Mouse (Mus musculus): ENCODE results near the gene Mrgprd. TPM values are rescaled to one million over a fixed set of nuclear protein-coding genes. Genes with fewer than 3 reads are reported as not detected.

Mrgprd gene
- polyA plus RNA-seq, 1 experiment = not detected

- TF ChIP-seq REST (IDR thresholded peaks at IDR 0.05; ENCODE audit: insufficient read depth, insufficient read length) (no peak), SRF (IDR thresholded peaks at IDR 0.05; ENCODE audit: control insufficient read depth, insufficient read length, low read depth) (no peak), MYOG (IDR thresholded peaks at IDR 0.05; ENCODE audit: control insufficient read depth in 1 of 3, insufficient read depth in 1 of 3, insufficient read length in 2 of 3, low read depth in 2 of 3) (no peak), POLR2AphosphoS2 (IDR thresholded peaks at IDR 0.05; ENCODE audit: insufficient read length, low read depth) (no peak), USF1 (IDR thresholded peaks at IDR 0.05; ENCODE audit: low read depth) (no peak), E2F4 (IDR thresholded peaks at IDR 0.05; ENCODE audit: insufficient read depth) (no peak), TCF3 (IDR thresholded peaks at IDR 0.05; ENCODE audit: insufficient read length, low read depth) (no peak), CEBPB (IDR thresholded peaks at IDR 0.05; ENCODE audit: insufficient read depth, poor library complexity, severe bottlenecking) (no peak), TCF12 (IDR thresholded peaks at IDR 0.05; ENCODE audit: insufficient read depth, poor library complexity, severe bottlenecking) (no peak), POLR2A (IDR thresholded peaks at IDR 0.05; ENCODE audit: insufficient read length, low read depth) (no peak), MAX (IDR thresholded peaks at IDR 0.05; ENCODE audit: low read depth) (no peak), MYOD1 (IDR thresholded peaks at IDR 0.05; ENCODE audit: control insufficient read depth in 1 of 3, insufficient read length in 2 of 3, low read depth in 2 of 3) (no peak)
- H3K36me3 ChIP-seq (ENCODE audit: control insufficient read depth, insufficient read depth) = no peaks in the 10 kb centered on the region
- no peak overlapping the region for H3ac ChIP-seq (ENCODE audit: control insufficient read depth, insufficient read length)
- no peak overlapping the region for H3K4me3 ChIP-seq
- H3K27me3 ChIP-seq (ENCODE audit: control insufficient read depth, insufficient read depth, insufficient read length) = no peaks in the 10 kb centered on the region
- no peak overlapping the region for H3K4me2 ChIP-seq (ENCODE audit: low read depth)
- no peaks in the 10 kb centered on the region for H3K79me2 ChIP-seq (ENCODE audit: control insufficient read depth, insufficient read depth)
Measured at GRCm38 (mm10) chr7:145310526-145310925, 4.1 kb upstream of the Mrgprd start.

- Histone ChIP-seq H3K4me2 (ENCODE audit: low read depth) (peak overlapping the region; percentile 1), H3K4me3 (no peak overlapping the region), H3K36me3 (ENCODE audit: control insufficient read depth, insufficient read depth) (no peaks in the 10 kb centered on the region), H3K79me2 (ENCODE audit: control insufficient read depth, insufficient read depth) (no peaks in the 10 kb centered on the region), H3ac (ENCODE audit: control insufficient read depth, insufficient read length) (no peak overlapping the region), H3K27me3 (ENCODE audit: control insufficient read depth, insufficient read depth, insufficient read length) (no peaks in the 10 kb centered on the region)
- TF ChIP-seq MYOD1 (IDR thresholded peaks at IDR 0.05; ENCODE audit: control insufficient read depth in 1 of 3, insufficient read length in 2 of 3, low read depth in 2 of 3) (no peak), MYOG (IDR thresholded peaks at IDR 0.05; ENCODE audit: control insufficient read depth in 1 of 3, insufficient read depth in 1 of 3, insufficient read length in 2 of 3, low read depth in 2 of 3) (no peak), REST (IDR thresholded peaks at IDR 0.05; ENCODE audit: insufficient read depth, insufficient read length) (no peak), MAX (IDR thresholded peaks at IDR 0.05; ENCODE audit: low read depth) (no peak), POLR2A (IDR thresholded peaks at IDR 0.05; ENCODE audit: insufficient read length, low read depth) (no peak), CEBPB (IDR thresholded peaks at IDR 0.05; ENCODE audit: insufficient read depth, poor library complexity, severe bottlenecking) (no peak), POLR2AphosphoS2 (IDR thresholded peaks at IDR 0.05; ENCODE audit: insufficient read length, low read depth) (no peak), TCF12 (IDR thresholded peaks at IDR 0.05; ENCODE audit: insufficient read depth, poor library complexity, severe bottlenecking) (no peak), USF1 (IDR thresholded peaks at IDR 0.05; ENCODE audit: low read depth) (no peak), E2F4 (IDR thresholded peaks at IDR 0.05; ENCODE audit: insufficient read depth) (no peak), SRF (IDR thresholded peaks at IDR 0.05; ENCODE audit: control insufficient read depth, insufficient read length, low read depth) (no peak), TCF3 (IDR thresholded peaks at IDR 0.05; ENCODE audit: insufficient read length, low read depth) (no peak)
Measured at GRCm38 (mm10) chr7:145312137-145312536, 2.5 kb upstream of the Mrgprd start.

- H3K27me3 ChIP-seq (ENCODE audit: control insufficient read depth, insufficient read depth, insufficient read length) = no peaks in the 10 kb centered on the region
- no peaks in the 10 kb centered on the region for H3K36me3 ChIP-seq (ENCODE audit: control insufficient read depth, insufficient read depth)
- H3K4me3 ChIP-seq = no peak overlapping the region
- H3K79me2 ChIP-seq (ENCODE audit: control insufficient read depth, insufficient read depth) = no peaks in the 10 kb centered on the region
- H3ac ChIP-seq (ENCODE audit: control insufficient read depth, insufficient read length) = no peak overlapping the region
- TF ChIP-seq E2F4 (IDR thresholded peaks at IDR 0.05; ENCODE audit: insufficient read depth) = no peak
- TF ChIP-seq SRF (IDR thresholded peaks at IDR 0.05; ENCODE audit: control insufficient read depth, insufficient read length, low read depth) = no peak
- TF ChIP-seq CEBPB (IDR thresholded peaks at IDR 0.05; ENCODE audit: insufficient read depth, poor library complexity, severe bottlenecking) = no peak
- TF ChIP-seq POLR2AphosphoS2 (IDR thresholded peaks at IDR 0.05; ENCODE audit: insufficient read length, low read depth) = no peak
- no peak for TF ChIP-seq POLR2A (IDR thresholded peaks at IDR 0.05; ENCODE audit: insufficient read length, low read depth)
- TF ChIP-seq TCF3 (IDR thresholded peaks at IDR 0.05; ENCODE audit: insufficient read length, low read depth) = peak; percentile 65
- TF ChIP-seq REST (IDR thresholded peaks at IDR 0.05; ENCODE audit: insufficient read depth, insufficient read length) = no peak
- peak; percentile 34 for TF ChIP-seq MAX (IDR thresholded peaks at IDR 0.05; ENCODE audit: low read depth)
- TF ChIP-seq MYOD1 (IDR thresholded peaks at IDR 0.05; ENCODE audit: control insufficient read depth in 1 of 3, insufficient read length in 2 of 3, low read depth in 2 of 3) = peak; percentile 65 to 94 (median 93)
- peak; percentile 82 to 97 (median 93) for TF ChIP-seq MYOG (IDR thresholded peaks at IDR 0.05; ENCODE audit: control insufficient read depth in 1 of 3, insufficient read depth in 1 of 3, insufficient read length in 2 of 3, low read depth in 2 of 3)
- TF ChIP-seq TCF12 (IDR thresholded peaks at IDR 0.05; ENCODE audit: insufficient read depth, poor library complexity, severe bottlenecking) = peak; percentile 79
- TF ChIP-seq USF1 (IDR thresholded peaks at IDR 0.05; ENCODE audit: low read depth) = no peak
- peak overlapping the region; percentile 2 for H3K4me2 ChIP-seq (ENCODE audit: low read depth)
Measured at GRCm38 (mm10) chr7:145317522-145317921, 2.9 kb downstream of the Mrgprd start.

GRCm38 (mm10) chr7:145319481-145319880 is 4.8 kb downstream of the Mrgprd start:
- H3K4me2 ChIP-seq (ENCODE audit: low read depth) = peak overlapping the region; percentile 5
- TF ChIP-seq SRF (IDR thresholded peaks at IDR 0.05; ENCODE audit: control insufficient read depth, insufficient read length, low read depth) (no peak), REST (IDR thresholded peaks at IDR 0.05; ENCODE audit: insufficient read depth, insufficient read length) (no peak), MYOD1 (IDR thresholded peaks at IDR 0.05; ENCODE audit: control insufficient read depth in 1 of 3, insufficient read length in 2 of 3, low read depth in 2 of 3) (no peak), TCF12 (IDR thresholded peaks at IDR 0.05; ENCODE audit: insufficient read depth, poor library complexity, severe bottlenecking) (no peak), E2F4 (IDR thresholded peaks at IDR 0.05; ENCODE audit: insufficient read depth) (no peak)
- peaks cover 12% of the 10 kb centered on the region for H3K27me3 ChIP-seq (ENCODE audit: control insufficient read depth, insufficient read depth, insufficient read length)
- H3K79me2 ChIP-seq (ENCODE audit: control insufficient read depth, insufficient read depth) = no peaks in the 10 kb centered on the region
- no peak overlapping the region for H3K4me3 ChIP-seq
- no peak overlapping the region for H3ac ChIP-seq (ENCODE audit: control insufficient read depth, insufficient read length)
- H3K36me3 ChIP-seq (ENCODE audit: control insufficient read depth, insufficient read depth) = no peaks in the 10 kb centered on the region

All from myocyte (in vitro differentiated cells).